Comparison of ENCODE assay signal across 8 mouse cellular contexts in the genomic region with DNA sequence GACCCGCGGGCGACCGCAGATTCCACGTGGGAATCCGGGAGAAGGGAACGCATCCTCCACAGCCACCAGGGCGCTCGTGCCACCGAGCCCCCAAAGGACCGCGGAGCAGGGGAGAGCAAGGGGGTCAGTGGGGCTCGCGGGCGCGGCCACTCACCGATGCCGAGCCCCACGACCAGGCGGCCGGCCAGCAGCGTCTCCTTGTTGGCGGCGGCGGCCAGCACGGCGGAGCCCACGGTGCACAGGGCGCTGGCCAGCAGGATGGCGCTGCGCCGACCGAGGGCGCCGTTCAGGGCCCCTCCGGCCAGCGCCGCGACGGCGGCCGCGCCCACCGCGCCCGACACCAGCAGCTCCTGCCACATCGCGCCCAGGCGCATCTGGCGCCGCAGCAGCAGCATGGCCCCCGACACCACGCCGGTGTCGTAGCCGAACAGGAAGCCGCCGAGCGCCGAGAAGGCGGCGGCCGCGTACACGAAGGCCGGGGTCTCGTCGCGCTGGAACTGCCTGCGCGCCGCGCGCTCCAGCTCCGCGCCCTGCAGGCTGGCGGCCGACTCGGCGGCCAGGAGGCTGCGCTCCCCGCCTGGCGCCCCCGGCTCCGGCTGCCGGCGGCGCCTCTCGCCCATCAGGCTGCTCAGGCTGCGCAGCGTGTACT. TPM values are rescaled to one million over a fixed set of nuclear protein-coding genes. Genes with fewer than 3 reads are reported as not detected.
DNase-seq lines count a peak whose midpoint lies in the region; ATAC-seq and TF ChIP-seq lines count a peak whose summit lies in the region.

No protein-coding gene starts in this region.

- intact Hi-C loops in left cerebral cortex, postnatal 25 days (cut with DNase I), result loop anchor here (2.0 to 5.0 kb wide), 4 partner anchors 195 to 380 kb away; a partner anchor contains a TSS

- DNase-seq in Muller cell, postnatal 12 days (ENCODE audit: inconsistent ontology term), result peak; percentile 64
- peak; percentile 76 for DNase-seq in embryo, embryonic 11 days
- DNase-seq in kidney, postnatal 36 days, result peak; percentile 21 to 65
- DNase-seq in stomach, postnatal 0 days (ENCODE audit: low spot score), result no peak
- DNase-seq in left cerebral cortex, postnatal 25 days (ENCODE audit: low spot score in 2 of 2), result no peak

- ATAC-seq in heart, embryonic 11.5 days (replicated peaks; ENCODE audit: insufficient number of reproducible peaks, low FRiP score, low TSS enrichment), result peak; percentile 84
- peak; percentile 28 for ATAC-seq in megakaryocyte progenitor cell, adult 5-6 weeks (replicated peaks; ENCODE audit: poor library complexity)
- peak; percentile 83 for ATAC-seq in stomach, postnatal 0 days (ENCODE audit: low FRiP score, low TSS enrichment)

- H3K4me3 ChIP-seq in C2C12 (ENCODE audit: insufficient read depth, poor library complexity, severe bottlenecking), result peak overlapping the region; percentile 35
- peak overlapping the region; percentile 65 for H3K4me3 ChIP-seq in heart, embryonic 11.5 days (ENCODE audit: low read depth, low read length)
- H3K4me3 ChIP-seq in stomach, postnatal 0 days (ENCODE audit: low read depth, low read length), result peak overlapping the region; percentile 76

- H3K9ac ChIP-seq in heart, embryonic 11.5 days (ENCODE audit: low read depth, low read length), result peak overlapping the region; percentile 73
- peak overlapping the region; percentile 68 for H3K9ac ChIP-seq in stomach, postnatal 0 days (ENCODE audit: low read length)

- no peaks in the 10 kb centered on the region for H3K79me2 ChIP-seq in C2C12 (ENCODE audit: control insufficient read depth, insufficient read depth)

- no peaks in the 10 kb centered on the region; the same call in 1 of the 2 replicates for H3K4me1 ChIP-seq in heart, embryonic 11.5 days (ENCODE audit: control insufficient read depth, insufficient read depth, low read length)
- no peaks in the 10 kb centered on the region for H3K4me1 ChIP-seq in stomach, postnatal 0 days (replicated peaks; ENCODE audit: control insufficient read depth, insufficient read depth)

- no peaks in the 10 kb centered on the region for H3K36me3 ChIP-seq in C2C12 (ENCODE audit: control insufficient read depth, insufficient read depth)
- H3K36me3 ChIP-seq in heart, embryonic 11.5 days (ENCODE audit: control insufficient read depth, insufficient read depth, low read length), result no peaks in the 10 kb centered on the region
- H3K36me3 ChIP-seq in stomach, postnatal 0 days (ENCODE audit: control insufficient read depth, insufficient read depth, low read length), result no peaks in the 10 kb centered on the region

- TF ChIP-seq EP300 in stomach, postnatal 0 days (optimal IDR thresholded peaks at IDR 0.05), result no peak

- peak overlapping the region; percentile 90 for H3K4me2 ChIP-seq in heart, embryonic 11.5 days
- peak overlapping the region; percentile 98 for H3K4me2 ChIP-seq in stomach, postnatal 0 days (replicated peaks; ENCODE audit: low read depth)

- H3K27me3 ChIP-seq in C2C12 (ENCODE audit: control insufficient read depth, insufficient read depth, insufficient read length), result no peaks in the 10 kb centered on the region
- peaks cover 8% of the 10 kb centered on the region for H3K27me3 ChIP-seq in heart, embryonic 11.5 days (ENCODE audit: control insufficient read depth, insufficient read depth, low read length)
- H3K27me3 ChIP-seq in stomach, postnatal 0 days (ENCODE audit: control insufficient read depth, insufficient read depth, low read length), result no peaks in the 10 kb centered on the region

- WGBS in heart, embryonic 11.5 days (ENCODE audit: insufficient replicate concordance), result under 1% methylated on average over 71 of the region's 91 CpGs
- under 1% methylated on average over 72 of the region's 91 CpGs for WGBS in stomach, postnatal 0 days

- H3ac ChIP-seq in C2C12 (ENCODE audit: control insufficient read depth, insufficient read length, low read depth), result peak overlapping the region; percentile 87

- no peaks in the 10 kb centered on the region for H3K9me3 ChIP-seq in heart, embryonic 11.5 days (replicated peaks; ENCODE audit: control insufficient read depth, low read length)
- H3K9me3 ChIP-seq in stomach, postnatal 0 days (ENCODE audit: control insufficient read depth, low read length), result no peaks in the 10 kb centered on the region

- peak; percentile 29 for TF ChIP-seq CTCF in C2C12 (IDR thresholded peaks at IDR 0.05; ENCODE audit: control insufficient read depth, insufficient read depth, insufficient read length)
- no peak for TF ChIP-seq CTCF in stomach, postnatal 0 days (IDR thresholded peaks at IDR 0.05; ENCODE audit: low read depth)

- peak overlapping the region; percentile 37; the same call in 1 of the 2 replicates for H3K27ac ChIP-seq in heart, embryonic 11.5 days (ENCODE audit: low read depth, low read length)
- H3K27ac ChIP-seq in stomach, postnatal 0 days (replicated peaks), result peak overlapping the region; percentile 61; the same call in 1 of the 2 replicates

- no peaks in the 10 kb centered on the region for H3K79me3 ChIP-seq in C2C12 (ENCODE audit: low read depth)

TF ChIP-seq in C2C12, 6 proteins besides CTCF, POLR2A, EP300 and RAD21:
- no peak for TF ChIP-seq CEBPB (IDR thresholded peaks at IDR 0.05; ENCODE audit: low read depth)
- no peak for TF ChIP-seq FOSL1 (IDR thresholded peaks at IDR 0.05; ENCODE audit: insufficient read depth, low read length, poor library complexity, severe bottlenecking)
- peak; percentile 15 for TF ChIP-seq MAX (IDR thresholded peaks at IDR 0.05)
- no peak for TF ChIP-seq MYOD1 (IDR thresholded peaks at IDR 0.05; ENCODE audit: control insufficient read depth, insufficient read length, low read depth)
- no peak for TF ChIP-seq MYOG (IDR thresholded peaks at IDR 0.05; ENCODE audit: control insufficient read depth, extremely low read depth, insufficient read length)
- no peak for TF ChIP-seq USF1 (IDR thresholded peaks at IDR 0.05; ENCODE audit: low read depth)

RNA-seq across cellular contexts. Expression of a gene that starts 0.5 kb away (rescaled TPM):
- polyA plus RNA-seq in C2C12 (2012; fragmentation: generic; extraction: Trizol), result 0.25 TPM
- 1.6 and 1.9 TPM in 2 replicates for polyA plus RNA-seq in heart, embryonic 11.5 days (2014; fragmentation: Nextera tagmentation; extraction: Ambion mirVana)
- total RNA-seq in megakaryocyte progenitor cell, adult 5-6 weeks (2015), result 0.39 TPM in 1 of 2 replicates, not detected in the other
- total RNA-seq in megakaryocyte progenitor cell, adult 5-6 weeks (2017), result 0.08 TPM in 1 of 2 replicates, not detected in the other
- 0.42 and 0.47 TPM in 2 replicates for polyA plus RNA-seq in stomach, postnatal 0 days (2015; fragmentation: Nextera tagmentation; extraction: Ambion mirVana)
- 100 to 1,000 TPM; 109 to 116 TPM for total RNA-seq in left cerebral cortex, postnatal 25 days (2021)

Comparison
In these comparisons a context has a peak if more than half of its experiments do, and no peak if none do; other contexts are left out.
1. DNase-seq: peak in Muller cell, postnatal 12 days (single experiment), embryo, embryonic 11 days (single experiment) and kidney, postnatal 36 days (2 of 2); none in stomach, postnatal 0 days (single experiment) and left cerebral cortex, postnatal 25 days (0 of 2).
2. ATAC-seq: peak in every context shown above with its lines; median percentile 84 in heart, embryonic 11.5 days; 83 in stomach, postnatal 0 days; 28 in megakaryocyte progenitor cell, adult 5-6 weeks.
3. Peak in every context shown above with its lines, with median percentiles within 50 percentile points of each other: H3K4me3 ChIP-seq.